Mouse (Mus musculus) lung, embryonic 16.5 days (tissue): ENCODE measurements around the gene Fbxo7. TPM values are rescaled to one million over a fixed set of nuclear protein-coding genes. Genes with fewer than 3 reads are reported as not detected.

Source experiments
- ATAC-seq: fragments of 200-750 bp; cut with Nextera tagmentation; 2 replicates; pipeline ENCODE4 v1.8.0; 2017; ENCODE audit warnings: low read depth, mild to moderate bottlenecking, moderate library complexity
- H3K27ac ChIP-seq: fragments of 300-500 bp; sonication (generic); 2 replicates; pipeline ENCODE4 v1.5.1; 2014; ENCODE audit warnings: mild to moderate bottlenecking, control low read depth, low read length
- H3K27me3 ChIP-seq: fragments of 300-500 bp; sonication (generic); 2 replicates; pipeline ENCODE4 v1.6.1; 2014; ENCODE audit warnings: low read depth, low read length, mixed read lengths; ENCODE audit not compliant: control insufficient read depth, insufficient read depth
- H3K36me3 ChIP-seq: fragments of 300-500 bp; sonication (generic); 2 replicates; pipeline ENCODE4 v1.6.1; 2014; ENCODE audit warnings: low read length; ENCODE audit not compliant: control insufficient read depth, insufficient read depth
- H3K4me1 ChIP-seq: fragments of 300-500 bp; sonication (generic); replicated peaks from 2 replicates; pipeline ENCODE4 v1.6.1; 2014; ENCODE audit warnings: low read length, mixed read lengths; ENCODE audit not compliant: control insufficient read depth, insufficient read depth
- H3K4me2 ChIP-seq: fragments of 300-500 bp; sonication (generic); 2 replicates; pipeline ENCODE4 v1.6.1; 2014; ENCODE audit warnings: low read depth, low read length, control low read depth
- H3K4me3 ChIP-seq: fragments of 300-500 bp; sonication (generic); 2 replicates; pipeline ENCODE4 v1.5.1; 2014; ENCODE audit warnings: mild to moderate bottlenecking, low read length, control low read depth
- H3K9ac ChIP-seq: fragments of 300-500 bp; sonication (generic); 2 replicates; pipeline ENCODE4 v1.6.1; 2014; ENCODE audit warnings: low read length, control low read depth
- H3K9me3 ChIP-seq: fragments of 300-500 bp; sonication (generic); 2 replicates; pipeline ENCODE4 v1.6.1; 2016; ENCODE audit warnings: low read length; ENCODE audit not compliant: control insufficient read depth
- WGBS: fragments of 180-500 bp; shearing (Covaris S2); extraction: QIAGEN DNeasy Blood & Tissue Kit; methylation state at CpG from one replicate; pipeline ENCODE4 v1.1.7; 2014; 5-methylcytosine and 5-hydroxymethylcytosine counted together
- polyA plus RNA-seq: library from polyadenylated mRNA; unstranded; fragments of >200 nt; fragmentation: Nextera tagmentation; extraction: Ambion mirVana; gene quantifications from 2 replicates; pipeline ENCODE4 v1.2.1, GENCODE M21; 2015

Gene Fbxo7
- polyA plus RNA-seq, 1 experiment from 2014 or later = 25.0 TPM

- ATAC-seq = no peak
- Histone ChIP-seq H3K36me3 (no peaks in the 10 kb centered on the region), H3K4me1 (peaks cover 4% of the 10 kb centered on the region; the same call in 1 of the 2 replicates), H3K4me3 (no peak overlapping the region), H3K9me3 (no peaks in the 10 kb centered on the region), H3K27me3 (no peaks in the 10 kb centered on the region), H3K9ac (no peak overlapping the region), H3K27ac (no peak overlapping the region), H3K4me2 (no peak overlapping the region)
- WGBS = 71% methylated on average over 5 of the region's 5 CpGs
These were observed 44.9 kb downstream of the Fbxo7 start for GRCm38 (mm10) chr10:86066651-86067050.

- Histone ChIP-seq H3K4me2 (no peak overlapping the region), H3K9me3 (no peaks in the 10 kb centered on the region), H3K4me1 (peaks cover 4% of the 10 kb centered on the region; the same call in 1 of the 2 replicates), H3K4me3 (no peak overlapping the region), H3K27ac (no peak overlapping the region), H3K27me3 (no peaks in the 10 kb centered on the region), H3K9ac (no peak overlapping the region), H3K36me3 (no peaks in the 10 kb centered on the region)
- 70% methylated on average over 10 of the region's 10 CpGs for WGBS
- no peak for ATAC-seq
These were observed 46.1 kb downstream of the Fbxo7 start for GRCm38 (mm10) chr10:86067911-86068310.

GRCm38 (mm10) chr10:86069341-86069740 lies 47.6 kb downstream of the Fbxo7 start:
- H3K4me2 ChIP-seq = no peak overlapping the region
- H3K27me3 ChIP-seq = no peaks in the 10 kb centered on the region
- H3K9me3 ChIP-seq = peaks cover 3% of the 10 kb centered on the region
- WGBS = 25% methylated on average over 3 of the region's 3 CpGs
- no peak overlapping the region for H3K4me3 ChIP-seq
- H3K36me3 ChIP-seq = no peaks in the 10 kb centered on the region
- no peak overlapping the region for H3K9ac ChIP-seq
- H3K4me1 ChIP-seq = peaks cover 4% of the 10 kb centered on the region; the same call in 1 of the 2 replicates
- H3K27ac ChIP-seq = no peak overlapping the region
- ATAC-seq = no peak

GRCm38 (mm10) chr10:86070751-86071150 lies 49.0 kb downstream of the Fbxo7 start:
- no peaks in the 10 kb centered on the region for H3K4me1 ChIP-seq
- no peaks in the 10 kb centered on the region for H3K36me3 ChIP-seq
- peaks cover 3% of the 10 kb centered on the region for H3K9me3 ChIP-seq
- H3K4me2 ChIP-seq = no peak overlapping the region
- ATAC-seq = no peak
- no peak overlapping the region for H3K9ac ChIP-seq
- 82% methylated on average over 3 of the region's 3 CpGs for WGBS
- H3K27ac ChIP-seq = no peak overlapping the region
- H3K4me3 ChIP-seq = no peak overlapping the region
- no peaks in the 10 kb centered on the region for H3K27me3 ChIP-seq

GRCm38 (mm10) chr10:86074134-86074533 lies 52.4 kb downstream of the Fbxo7 start:
- no peaks in the 10 kb centered on the region for H3K27me3 ChIP-seq
- H3K36me3 ChIP-seq = no peaks in the 10 kb centered on the region
- H3K4me3 ChIP-seq = no peak overlapping the region
- H3K9me3 ChIP-seq = peaks cover 3% of the 10 kb centered on the region
- H3K9ac ChIP-seq = no peak overlapping the region
- H3K27ac ChIP-seq = no peak overlapping the region
- WGBS = 74% methylated on average over 4 of the region's 4 CpGs
- no peak for ATAC-seq
- no peaks in the 10 kb centered on the region for H3K4me1 ChIP-seq
- no peak overlapping the region for H3K4me2 ChIP-seq

- Histone ChIP-seq H3K36me3 (no peaks in the 10 kb centered on the region), H3K27ac (no peak overlapping the region), H3K27me3 (no peaks in the 10 kb centered on the region), H3K4me2 (no peak overlapping the region), H3K9ac (no peak overlapping the region), H3K4me1 (no peaks in the 10 kb centered on the region), H3K4me3 (no peak overlapping the region), H3K9me3 (peaks cover 3% of the 10 kb centered on the region)
- 77% methylated on average over 9 of the region's 9 CpGs for WGBS
- ATAC-seq = no peak
These were observed 53.4 kb downstream of the Fbxo7 start for GRCm38 (mm10) chr10:86074971-86075711.

DNA sequence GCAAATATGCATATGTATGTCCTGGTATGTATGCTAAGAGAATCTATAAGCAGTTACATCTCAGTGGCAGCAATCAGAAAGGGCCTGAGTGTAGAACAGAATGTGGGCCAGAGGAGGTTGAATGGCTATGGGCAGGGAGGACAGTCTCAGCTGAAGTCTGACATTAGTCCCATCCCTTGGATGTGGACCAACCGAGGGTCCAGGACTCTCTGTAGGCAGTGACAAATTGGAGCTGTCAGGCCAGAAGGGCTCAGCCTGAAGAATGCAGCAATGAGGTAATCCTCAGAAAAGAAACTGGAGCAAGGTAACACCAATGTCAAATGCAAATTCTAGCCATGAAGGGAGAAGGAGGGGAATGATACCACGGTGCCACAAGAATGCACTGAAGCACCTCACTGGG lies 55.5 kb downstream of the Fbxo7 start:
- H3K36me3 ChIP-seq = no peaks in the 10 kb centered on the region
- H3K4me3 ChIP-seq = no peak overlapping the region
- no peak overlapping the region for H3K4me2 ChIP-seq
- ATAC-seq = no peak
- WGBS = 64% methylated on average over 2 of the region's 2 CpGs
- H3K27ac ChIP-seq = no peak overlapping the region
- no peaks in the 10 kb centered on the region for H3K4me1 ChIP-seq
- no peak overlapping the region for H3K9ac ChIP-seq
- H3K27me3 ChIP-seq = no peaks in the 10 kb centered on the region
- peaks cover 3% of the 10 kb centered on the region for H3K9me3 ChIP-seq

DNA sequence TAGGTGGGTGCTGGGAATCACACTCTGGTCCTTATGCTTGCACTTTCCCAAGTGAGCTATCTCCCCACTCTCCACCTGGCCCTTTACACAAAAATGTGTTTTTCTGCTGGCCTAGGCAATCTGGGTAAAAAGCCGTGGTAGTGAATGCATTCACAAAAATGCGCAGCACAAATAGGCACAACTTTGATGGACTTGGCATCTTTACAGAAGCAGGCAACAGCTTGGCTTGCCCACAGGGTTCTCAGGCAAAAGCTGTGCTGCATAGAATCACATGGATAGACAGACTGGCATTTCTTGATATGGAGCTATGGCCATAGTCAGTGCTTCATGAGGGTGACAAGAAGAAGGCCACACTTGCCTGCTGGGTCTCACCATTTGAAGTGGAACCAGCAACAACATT lies 57.0 kb downstream of the Fbxo7 start:
- no peaks in the 10 kb centered on the region for H3K4me1 ChIP-seq
- no peak for ATAC-seq
- H3K27me3 ChIP-seq = no peaks in the 10 kb centered on the region
- peaks cover 2% of the 10 kb centered on the region for H3K9me3 ChIP-seq
- 85% methylated on average over 2 of the region's 2 CpGs for WGBS
- no peaks in the 10 kb centered on the region for H3K36me3 ChIP-seq
- no peak overlapping the region for H3K4me3 ChIP-seq
- H3K27ac ChIP-seq = no peak overlapping the region
- no peak overlapping the region for H3K9ac ChIP-seq
- no peak overlapping the region for H3K4me2 ChIP-seq

- Histone ChIP-seq H3K36me3 (no peaks in the 10 kb centered on the region), H3K9me3 (no peaks in the 10 kb centered on the region), H3K27ac (no peak overlapping the region), H3K9ac (no peak overlapping the region), H3K4me1 (no peaks in the 10 kb centered on the region), H3K4me3 (no peak overlapping the region), H3K4me2 (no peak overlapping the region), H3K27me3 (no peaks in the 10 kb centered on the region)
- 79% methylated on average over 9 of the region's 9 CpGs for WGBS
- ATAC-seq = 0 out of 2 replicates have a peak, but pooled peaks have one; percentile 23
These were observed 58.1 kb downstream of the Fbxo7 start for GRCm38 (mm10) chr10:86079921-86080320.
